Mouse (Mus musculus) left cerebral cortex, adult 2 months (tissue): Measurements from ENCODE around the gene Chat. TPM values are rescaled to one million over a fixed set of nuclear protein-coding genes. Genes with fewer than 3 reads are reported as not detected.

ENCODE experiments used
- DNase-seq, 2 experiments: peaks; one replicate each; pipeline ENCODE4 v3.0.0; 2021 to 2022; ENCODE audit warnings: low spot score in 2 of 2, mixed read lengths in 1 of 2; ENCODE audit errors: extremely low spot score in 1 of 2
- H3K27ac ChIP-seq: fragments of 200-600 bp; 2 replicates; pipeline ENCODE4 v1.8.1; 2022
- H3K4me3 ChIP-seq: fragments of 200-600 bp; 2 replicates; pipeline ENCODE4 v1.8.1; 2022
- CTCF ChIP-seq: fragments of 200-600 bp; IDR thresholded peaks from 2 replicates; pipeline ENCODE4 v1.8.1; 2022; ENCODE audit warnings: antibody characterized with exemption, mild to moderate bottlenecking, moderate library complexity
- intact Hi-C: fragments of 180-260 bp; cut with DNase I; formaldehyde crosslinking; loops from one replicate; pipeline ENCODE4 v1.15.1; 2025
- total RNA-seq, 2 experiments: library from RNA; stranded (reverse); gene quantifications; 2 replicates each; pipeline ENCODE4 v1.2.3; 2021

Gene Chat
- total RNA-seq, 2 experiments from 2014 or later, result 0.25 to 1.4 TPM

DNA sequence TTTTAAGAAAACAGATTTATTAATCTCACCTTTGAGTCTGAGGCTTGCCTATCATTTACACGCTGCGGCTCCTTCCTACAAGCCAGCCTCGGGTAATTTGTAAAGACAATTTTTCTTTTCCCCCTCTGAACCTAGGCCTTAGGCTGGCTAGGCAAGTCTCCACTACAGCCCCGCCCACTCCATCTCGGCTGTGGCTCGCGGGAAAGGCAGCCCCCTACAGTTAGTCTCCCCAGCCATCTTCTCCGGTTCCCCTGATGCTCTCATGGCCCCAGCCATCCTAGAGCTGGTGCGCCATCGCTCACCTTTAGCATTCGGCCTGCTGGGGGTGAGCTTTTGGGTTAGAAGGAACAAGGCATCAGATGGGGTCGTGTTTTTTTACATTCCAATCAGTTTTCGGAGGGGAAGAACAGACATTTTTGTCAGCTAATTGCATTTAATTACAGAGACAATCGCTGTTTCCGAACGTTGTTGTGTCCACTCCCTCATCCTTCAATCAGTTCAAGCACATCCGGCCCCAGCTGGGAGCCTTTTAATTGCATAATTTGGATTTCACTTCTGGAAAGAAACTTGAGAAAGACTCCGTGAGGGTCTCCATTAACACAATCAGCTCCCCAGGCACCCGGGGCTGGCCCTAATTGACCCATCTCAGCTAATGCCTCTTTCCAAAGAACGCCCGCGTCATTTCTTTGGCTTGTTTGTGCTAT, 86.2 kb downstream of the Chat start:
- no peak for TF ChIP-seq CTCF
- no peak for DNase-seq
- no peak overlapping the region for H3K4me3 ChIP-seq
- intact Hi-C loops, result no loop called here
- no peak overlapping the region for H3K27ac ChIP-seq

DNA sequence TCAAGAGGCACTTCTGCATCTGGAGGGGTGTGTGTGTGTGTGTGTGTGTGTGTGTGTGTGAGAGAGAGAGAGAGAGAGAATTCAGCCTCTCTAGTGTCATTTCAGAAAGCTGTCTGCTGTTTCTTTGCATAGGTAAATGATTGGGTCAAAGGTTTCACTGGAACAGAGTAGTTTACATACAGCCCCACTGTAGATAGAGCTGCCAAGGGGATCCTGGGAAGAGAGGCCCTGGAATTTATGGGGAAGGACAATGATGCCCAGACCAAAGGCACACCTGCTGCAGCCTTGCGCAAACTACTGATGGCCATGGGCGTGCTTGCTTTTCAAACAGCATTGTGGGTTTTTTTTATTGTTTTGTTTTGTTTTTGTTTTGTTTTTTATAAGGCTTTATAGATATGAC, 93.3 kb downstream of the Chat start:
- no peak for DNase-seq
- intact Hi-C loops, result no loop called here
- Histone ChIP-seq H3K4me3 (no peak overlapping the region), H3K27ac (no peak overlapping the region)
- no peak for TF ChIP-seq CTCF

DNA sequence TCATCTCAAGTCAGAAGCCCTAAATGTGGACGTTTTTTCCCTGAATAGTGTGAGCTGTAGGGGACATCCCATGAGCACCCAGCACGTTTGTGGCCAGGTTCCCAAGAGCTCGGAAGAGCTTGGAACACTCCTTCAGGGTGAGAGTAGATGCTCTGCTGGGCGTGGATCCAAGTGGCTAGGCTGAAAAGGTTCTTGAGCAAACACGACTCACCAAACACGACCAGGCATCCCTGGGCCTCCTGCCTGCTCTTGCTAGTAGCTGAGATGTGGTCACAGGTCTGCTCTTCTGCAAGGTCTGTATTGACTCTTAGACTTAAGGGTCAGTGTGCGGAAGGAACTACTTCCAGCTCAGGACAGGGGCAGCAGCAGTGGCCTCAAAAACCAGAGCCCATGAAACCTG, 96.0 kb downstream of the Chat start:
- Histone ChIP-seq H3K27ac (no peak overlapping the region), H3K4me3 (no peak overlapping the region)
- intact Hi-C loops, result no loop called here
- no peak for DNase-seq
- no peak for TF ChIP-seq CTCF

DNA sequence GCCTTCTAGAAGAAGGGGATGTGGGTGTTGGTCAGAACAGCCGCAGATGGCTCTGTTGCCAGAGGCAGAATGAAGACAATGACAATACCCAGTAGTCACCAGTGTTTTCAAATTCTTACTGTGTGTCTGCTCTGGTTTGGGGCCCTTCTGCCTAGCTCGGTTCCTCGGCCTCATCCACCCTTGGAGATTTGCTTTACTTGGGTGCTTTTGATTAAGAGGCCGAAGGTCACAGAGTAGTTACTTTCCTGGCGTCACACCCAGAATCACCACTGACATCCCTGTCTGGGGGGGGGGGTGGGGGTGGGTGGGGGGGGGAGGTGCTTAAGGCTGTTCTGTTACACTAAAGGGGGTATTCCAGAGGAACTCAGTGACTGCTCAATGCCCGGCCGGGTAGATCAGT, 101.4 kb downstream of the Chat start:
- intact Hi-C loops, result no loop called here
- H3K4me3 ChIP-seq, result no peak overlapping the region
- no peak overlapping the region for H3K27ac ChIP-seq
- DNase-seq, result no peak
- TF ChIP-seq CTCF, result no peak

Other genes with a start within 250 kb of the Chat start
- 100 to 1,000 TPM; 110 to 114 TPM for gene Ogdhl, start 144.0 kb downstream of the Chat start, total RNA-seq
- not detected for gene 1700024G13Rik, start 77.6 kb downstream of the Chat start, total RNA-seq
- 1 to 10 TPM in 1 of 2 experiments, under 1 TPM in 1; 0.77 to 1.1 TPM for gene Slc18a3, start 1.1 kb downstream of the Chat start, total RNA-seq
- gene Ercc6, start 47.5 kb upstream of the Chat start, total RNA-seq, result 10 to 100 TPM; 21.5 to 23.3 TPM
- not detected for gene Prrxl1, start 133.4 kb upstream of the Chat start, total RNA-seq
- under 1 TPM; 0.07 to 0.20 TPM for gene 3425401B19Rik, start 219.3 kb upstream of the Chat start, total RNA-seq